Mouse (Mus musculus) kidney, postnatal 14 days (tissue): ENCODE results near the gene Dcst2.

Experiments used
- DNase-seq: peaks from one replicate; pipeline ENCODE4 v3.0.0; 2022; ENCODE audit warnings: mixed read lengths

The Dcst2 gene

GRCm38 (mm10) chr3:89332013-89332412 lies 29.8 kb upstream of the Dcst2 start:
- DNase-seq = no peak

DNA sequence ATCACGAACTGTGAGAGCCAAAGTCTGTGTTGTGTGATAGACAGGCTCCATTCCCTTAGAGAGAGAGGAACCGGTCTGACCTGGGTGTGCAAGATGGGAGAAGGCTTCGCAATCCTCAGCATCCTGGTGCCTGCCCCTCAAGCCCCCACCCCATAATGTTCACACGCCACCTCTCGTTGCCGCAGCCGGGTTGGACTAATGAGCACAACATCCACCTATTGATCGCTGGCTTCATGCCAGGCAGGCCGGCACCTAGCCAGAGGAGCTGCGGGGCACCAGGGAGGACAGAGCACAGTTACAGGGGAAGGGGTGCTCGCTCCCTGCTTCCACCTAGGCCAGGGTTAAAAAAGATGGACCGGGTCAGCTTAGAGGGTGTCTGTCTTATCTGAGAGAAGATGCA lies 29.3 kb upstream of the Dcst2 start:
- DNase-seq = no peak

GRCm38 (mm10) chr3:89333053-89333452 lies 28.7 kb upstream of the Dcst2 start:
- no peak for DNase-seq

DNA sequence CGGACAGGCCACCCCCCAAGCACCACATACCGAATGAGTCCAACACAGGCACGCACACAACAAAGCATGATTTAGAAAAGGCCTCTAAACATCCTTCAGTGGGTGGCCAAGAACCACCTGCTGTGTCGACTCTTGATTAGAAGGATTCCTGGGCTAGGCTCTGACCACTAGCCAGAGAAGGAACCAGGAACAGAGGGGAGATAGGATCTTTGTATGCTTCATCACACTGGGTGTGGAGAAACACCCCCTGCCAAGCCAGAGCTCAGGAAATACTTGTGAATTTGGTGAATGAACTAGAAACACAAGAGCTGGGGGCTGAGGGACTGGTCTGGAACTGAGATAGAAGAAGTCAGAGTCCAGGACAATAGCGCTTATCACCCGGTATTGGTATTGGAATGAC lies 25.2 kb upstream of the Dcst2 start:
- no peak for DNase-seq

DNA sequence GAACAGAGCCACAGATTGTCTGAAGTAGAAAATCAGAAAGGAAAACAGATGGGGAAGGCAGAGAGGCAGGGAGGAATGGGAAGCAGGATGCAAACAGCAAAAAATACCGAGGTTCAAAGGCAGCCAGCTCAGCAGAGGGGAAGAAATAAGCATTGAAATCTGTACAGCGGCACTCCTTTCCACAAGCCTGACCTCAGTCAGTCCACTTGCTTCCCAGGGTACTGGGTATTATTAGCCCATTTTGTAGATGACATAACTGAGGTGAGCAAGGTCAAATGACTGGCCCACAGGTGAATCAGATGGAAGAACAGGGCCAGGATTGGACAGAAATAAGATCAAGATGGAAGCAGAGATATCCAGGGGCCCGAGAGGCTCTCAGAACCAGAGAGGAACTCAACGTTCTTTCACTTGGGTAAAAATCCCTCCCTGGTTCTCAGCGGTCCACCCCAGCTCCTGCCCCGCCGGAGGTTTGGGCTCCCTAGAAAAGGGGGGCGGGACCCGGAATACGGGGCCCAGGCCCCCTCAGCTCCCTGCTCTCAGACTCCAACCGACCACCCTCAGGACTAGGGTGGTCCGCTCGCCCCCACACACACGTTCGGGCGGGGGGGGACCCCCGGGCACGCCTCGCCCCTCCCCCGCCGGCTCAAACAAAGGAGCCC lies 24.6 kb upstream of the Dcst2 start:
- DNase-seq = no peak

DNA sequence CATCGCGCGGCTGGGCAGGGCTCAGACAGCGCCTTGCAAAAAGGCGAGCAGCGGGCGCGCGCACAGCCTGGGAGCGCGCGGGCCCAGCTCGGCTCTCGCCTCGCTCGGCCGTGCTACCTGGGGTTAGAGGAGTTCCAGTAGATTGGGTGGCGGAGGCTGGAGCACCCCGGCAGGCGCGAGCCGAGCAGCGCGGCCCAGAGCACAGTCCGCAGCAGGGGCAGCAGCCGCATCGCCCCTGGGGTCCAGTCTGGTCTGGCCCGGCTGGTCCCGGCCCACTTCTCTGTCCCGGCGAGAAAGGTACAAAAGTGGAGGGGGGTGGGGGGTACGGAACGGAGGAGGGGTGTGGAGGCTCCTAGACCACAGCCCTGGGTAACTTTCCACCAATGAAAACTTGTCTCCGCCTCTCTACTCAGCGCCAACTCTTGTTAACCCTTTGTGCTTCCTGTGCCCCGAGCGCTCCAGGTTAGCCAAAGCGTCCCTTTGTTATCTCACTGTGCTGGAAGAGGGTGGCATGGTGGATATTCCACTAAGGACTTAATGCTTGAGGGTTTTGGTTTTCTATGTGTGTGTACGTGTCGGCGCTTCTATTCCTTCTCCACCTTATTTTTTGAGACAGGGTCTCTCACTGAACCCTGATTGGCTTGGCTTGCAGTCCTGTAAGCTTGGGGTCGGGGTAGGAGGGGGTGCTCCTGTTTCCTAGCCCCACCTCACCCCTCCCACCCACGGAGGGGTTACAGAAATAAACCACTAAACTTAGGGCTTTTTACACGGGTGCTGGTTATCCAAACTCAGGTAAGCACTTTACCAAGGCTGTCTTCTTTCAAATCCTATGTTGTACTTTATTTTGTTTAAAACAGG lies 23.8 kb upstream of the Dcst2 start, which contains the start of gene Efna4:
Gene Efna4, minus strand, starts transcription at position 308 of the 858 bp plus-strand sequence.
- peak; percentile 77 for DNase-seq

GRCm38 (mm10) chr3:89339416-89339815 lies 22.4 kb upstream of the Dcst2 start:
- peak; percentile 76 for DNase-seq

DNA sequence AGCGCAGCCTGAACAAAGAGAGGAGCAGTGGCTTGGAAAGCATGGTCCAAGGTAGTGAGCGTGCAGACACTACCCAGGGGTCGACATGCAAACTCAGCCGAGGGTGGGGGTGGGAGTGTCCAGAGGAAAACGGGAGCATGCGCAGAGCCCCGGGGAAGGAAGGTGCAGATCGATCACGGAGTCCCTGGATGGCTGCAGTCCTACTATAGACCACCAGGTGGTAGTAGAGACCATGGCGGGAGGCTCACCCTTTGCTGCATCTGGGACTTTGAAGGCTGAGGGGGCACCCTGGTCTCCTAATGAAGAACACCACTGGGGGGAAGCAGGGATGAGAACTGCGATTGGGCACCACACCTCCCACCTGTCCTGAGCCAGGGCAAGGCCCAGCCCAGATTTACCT lies 21.3 kb upstream of the Dcst2 start:
- DNase-seq = peak; percentile 77

DNA sequence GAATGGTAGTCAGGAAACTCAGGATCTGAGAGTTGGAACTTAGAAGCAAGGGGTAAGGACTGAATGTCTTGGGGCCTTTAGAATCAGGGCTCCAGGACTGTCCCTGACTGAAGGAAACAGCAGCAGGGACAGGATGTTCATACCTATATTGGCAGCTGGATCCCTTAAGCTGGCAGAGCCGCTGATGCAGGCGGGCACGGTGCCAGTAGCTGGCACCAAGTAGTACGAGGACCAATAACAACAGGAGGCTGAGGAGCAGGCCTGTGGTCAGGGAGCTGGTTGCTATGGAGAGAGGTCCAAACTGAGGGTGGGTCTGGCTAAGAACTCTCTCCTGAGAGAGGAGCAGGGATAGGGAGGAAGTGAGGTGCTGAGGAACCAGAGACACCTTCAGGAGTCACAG lies 20.0 kb upstream of the Dcst2 start:
- no peak for DNase-seq

DNA sequence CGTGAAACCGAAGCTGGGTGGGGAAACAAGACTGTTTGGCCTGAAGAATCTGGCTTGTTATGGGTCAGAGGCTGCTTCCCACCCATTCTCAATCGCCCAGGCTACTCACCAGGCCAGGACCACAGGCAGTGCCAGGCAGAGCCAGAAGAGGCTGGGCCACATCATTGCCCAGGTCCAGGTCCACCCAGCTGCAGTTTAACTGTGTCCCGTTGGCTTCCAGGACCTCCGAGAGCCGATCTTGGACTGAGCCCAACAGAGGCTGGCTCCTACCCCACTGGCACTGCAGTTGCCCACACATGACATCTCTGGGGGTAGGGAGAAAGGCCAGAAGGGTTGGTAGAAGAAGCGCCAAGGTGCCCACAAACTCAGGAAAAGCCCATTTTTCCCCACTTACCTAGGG lies 18.5 kb upstream of the Dcst2 start:
- DNase-seq = no peak

- no peak for DNase-seq
Measured at GRCm38 (mm10) chr3:89346815-89347540, 14.8 kb upstream of the Dcst2 start.

GRCm38 (mm10) chr3:89347916-89348315 lies 13.9 kb upstream of the Dcst2 start:
- DNase-seq = peak; percentile 61

DNA sequence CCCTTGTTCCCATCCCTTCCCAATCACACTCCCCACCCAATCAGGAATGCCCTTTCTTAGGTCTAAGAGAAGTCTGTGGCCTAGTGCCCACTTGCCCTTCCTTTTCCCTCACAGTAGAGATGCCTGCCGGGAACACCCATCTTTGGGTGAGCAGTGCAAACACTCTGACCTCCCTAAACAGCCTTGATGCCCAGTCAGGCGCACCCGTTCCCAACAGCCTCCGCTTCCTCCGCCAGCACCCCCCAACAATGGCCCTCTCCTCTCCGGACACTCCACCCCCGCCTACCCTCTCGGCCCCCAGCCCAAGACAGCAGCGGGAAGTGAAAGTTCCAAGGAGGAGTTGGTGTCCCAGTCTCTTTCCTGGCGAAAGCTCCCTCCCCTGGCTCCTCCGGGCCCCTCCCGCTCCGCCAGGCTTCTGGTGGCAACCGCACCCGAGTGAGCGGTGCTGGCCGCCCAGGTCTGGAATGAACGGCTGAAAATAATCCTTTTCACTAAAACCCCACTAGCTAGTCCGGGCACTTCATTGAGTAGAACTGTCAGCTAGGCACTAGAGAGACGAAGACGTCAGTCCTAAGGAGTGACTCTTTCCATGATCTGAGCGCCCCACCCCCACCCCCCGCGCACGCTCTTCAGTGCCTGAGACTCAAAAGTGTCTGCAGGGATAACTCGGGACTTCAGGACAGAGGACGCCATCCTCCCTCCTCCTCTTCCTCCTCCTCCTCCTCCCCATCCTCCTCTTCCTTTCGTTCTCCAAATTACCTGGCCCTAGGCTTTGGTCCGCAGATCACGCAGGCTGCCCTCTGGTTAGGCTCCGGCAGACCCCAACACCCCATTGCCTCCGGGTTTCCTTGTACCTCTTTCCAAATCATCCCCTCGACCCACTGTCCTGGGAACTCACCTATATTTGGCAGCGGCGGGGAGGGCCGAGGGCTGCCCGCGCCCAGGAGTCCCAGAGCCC lies 12.6 kb upstream of the Dcst2 start:
- peak; percentile 79 for DNase-seq

GRCm38 (mm10) chr3:89349869-89350501 lies 11.8 kb upstream of the Dcst2 start, which contains the start of gene Adam15:
Gene Adam15, minus strand, starts transcription at chr3:89349996.
- DNase-seq = peak; percentile 95

DNA sequence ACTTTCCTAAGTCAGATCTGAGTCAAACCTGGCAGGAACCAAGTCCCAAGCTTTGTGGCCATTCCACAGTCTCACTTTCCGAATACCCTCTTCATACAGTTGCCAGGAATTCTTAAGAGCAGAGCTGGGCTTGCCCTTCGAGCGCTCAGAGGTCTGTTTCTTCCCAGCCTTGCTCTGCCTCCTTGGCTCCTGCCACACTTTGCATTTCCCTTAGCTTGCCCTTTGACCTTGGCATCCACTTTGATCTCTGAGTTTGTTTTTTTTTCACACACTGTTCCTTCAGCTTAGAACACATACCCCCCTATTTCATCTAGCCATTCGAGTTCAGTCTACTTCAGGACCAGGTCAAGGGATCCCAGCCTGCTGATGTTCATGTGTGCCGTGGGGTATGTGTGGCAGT lies 10.5 kb upstream of the Dcst2 start:
- peak; percentile 55 for DNase-seq

DNA sequence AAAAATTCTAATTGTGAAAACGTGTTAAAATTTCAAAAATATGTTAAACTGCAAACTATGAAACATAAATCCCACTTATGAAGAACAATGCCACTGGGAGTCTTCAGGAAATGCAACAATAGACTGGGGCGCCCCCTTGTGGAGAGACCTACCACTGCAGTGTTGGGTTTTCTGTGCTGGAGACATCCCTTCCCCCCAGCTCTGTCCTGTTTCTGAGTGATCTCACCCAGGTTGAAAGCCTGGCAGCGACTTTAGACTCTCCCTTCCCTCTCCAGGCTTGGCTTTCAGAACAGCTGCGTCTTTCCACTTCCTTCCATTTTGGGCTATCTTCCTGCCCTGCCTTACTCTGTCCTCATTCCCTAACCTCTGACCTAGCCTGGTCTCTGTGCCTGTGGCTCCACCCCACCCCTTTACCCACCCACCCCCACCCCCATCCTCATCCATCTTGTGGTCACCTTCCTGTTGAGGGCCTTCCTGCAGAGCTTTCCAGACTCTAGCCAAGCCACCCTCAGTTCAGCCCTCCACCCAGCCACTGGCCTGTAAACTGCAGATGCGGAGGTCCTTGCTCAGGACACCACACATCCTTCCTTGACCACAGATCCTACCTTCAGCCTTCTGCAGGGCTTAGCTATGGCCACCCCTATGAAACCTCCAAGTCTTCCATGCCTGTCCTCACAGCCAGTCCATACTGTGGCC lies 6.8 kb upstream of the Dcst2 start:
- DNase-seq = peak; percentile 91

GRCm38 (mm10) chr3:89355512-89355902 lies 6.3 kb upstream of the Dcst2 start:
- DNase-seq = peak; percentile 46

DNA sequence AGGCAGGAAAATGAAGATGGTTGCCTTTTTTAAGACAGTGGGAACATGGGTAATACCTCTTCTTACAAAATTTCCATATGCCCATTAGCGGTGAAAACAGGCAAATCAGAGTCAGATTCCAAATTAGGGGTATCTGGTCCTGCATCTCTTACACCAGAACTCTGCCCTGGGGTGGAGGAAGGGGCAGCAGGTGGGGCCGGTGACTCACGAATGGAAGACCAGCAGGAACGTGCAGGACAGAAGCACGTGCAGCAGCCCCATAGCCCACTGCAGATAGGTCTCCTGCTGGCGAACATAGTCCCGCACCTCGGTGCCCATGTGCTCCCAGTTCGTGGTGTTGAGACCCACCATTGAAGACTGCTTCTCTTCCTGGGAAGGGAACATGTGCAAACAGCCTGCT lies 5.7 kb upstream of the Dcst2 start:
- DNase-seq = no peak

DNA sequence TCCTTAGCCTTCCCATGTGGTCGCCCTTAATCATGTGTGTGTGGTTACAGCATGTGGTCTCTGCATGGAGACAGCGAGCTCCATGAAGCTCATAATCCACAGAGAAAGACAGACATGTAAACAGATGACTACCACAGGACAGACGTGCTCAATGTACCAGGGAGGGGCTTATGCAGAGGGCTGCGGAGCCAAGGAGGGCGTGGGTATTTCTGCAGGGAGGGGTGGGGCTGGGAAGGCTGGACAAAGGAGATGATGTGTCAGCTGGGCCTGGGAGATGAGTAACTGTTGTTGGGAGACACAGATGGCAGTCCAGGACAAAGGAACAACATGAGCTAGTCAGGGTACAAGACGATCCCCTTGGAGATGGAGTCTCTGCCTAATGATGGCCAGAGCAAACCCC lies 2.1 kb upstream of the Dcst2 start:
- no peak for DNase-seq

DNA sequence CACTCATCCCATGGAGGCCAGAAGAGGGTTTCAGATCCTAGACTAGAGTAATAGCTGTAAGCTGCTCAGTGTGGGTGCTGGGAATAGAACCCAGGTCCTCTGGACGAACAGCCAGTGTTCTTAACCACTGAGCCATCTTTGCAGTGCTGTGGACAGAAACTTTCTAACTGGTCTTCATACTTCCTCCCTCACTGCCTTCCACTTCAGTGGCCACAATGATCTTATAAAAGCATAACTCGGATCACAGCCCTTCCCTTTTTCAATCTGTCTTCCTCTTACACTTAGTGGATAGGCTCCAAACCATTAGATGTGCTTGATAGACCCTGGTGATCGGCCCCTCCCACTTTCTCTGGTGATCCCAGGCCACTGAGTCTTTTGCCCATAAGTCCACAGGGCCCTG lies 1.5 kb upstream of the Dcst2 start:
- DNase-seq = no peak

DNA sequence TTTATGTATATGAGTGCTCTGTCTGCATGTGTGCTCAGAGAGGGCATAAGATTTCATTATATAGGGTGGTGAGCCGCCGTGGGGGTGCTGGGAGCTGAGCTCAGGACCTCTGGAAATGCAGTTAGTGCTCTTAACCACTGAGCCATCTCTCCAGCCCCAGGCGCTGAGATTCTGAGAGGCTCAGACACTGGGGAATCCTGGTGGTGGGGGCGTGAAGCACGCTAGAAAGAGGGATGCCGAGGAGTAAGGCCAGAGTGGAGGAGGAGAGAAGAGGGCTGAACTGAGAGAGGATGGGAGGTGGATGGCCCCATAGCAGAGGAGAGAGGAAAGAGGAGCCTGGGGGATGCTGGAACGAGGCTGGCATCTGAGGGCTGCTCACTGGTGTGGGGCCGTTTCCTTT lies 2.9 kb downstream of the Dcst2 start:
- no peak for DNase-seq
